Mouse (Mus musculus) MEL (cell line): Measurements from ENCODE around the gene Mei4. TPM values are rescaled to one million over a fixed set of nuclear protein-coding genes. Genes with fewer than 3 reads are reported as not detected.

ENCODE experiments used
- DNase-seq: peaks from one replicate; pipeline ENCODE4 v3.0.0; 2011; ENCODE audit warnings: low read depth, low spot score
- H3K27ac ChIP-seq: 2 replicates; pipeline ENCODE4 v1.5.1; 2012; ENCODE audit warnings: low read depth, mild to moderate bottlenecking, control low read depth, low read length, moderate library complexity; ENCODE audit not compliant: control insufficient read depth
- H3K27me3 ChIP-seq, 2 experiments: fragments of 150-350 bp in 1 of 2; sonication (generic) in 1 of 2; 2 replicates each; pipeline ENCODE4 v1.6.1; 2012; ENCODE audit warnings: low read length in 2 of 2, mild to moderate bottlenecking in 2 of 2, improper control_type of control experiment in 1 of 2, moderate library complexity in 1 of 2; ENCODE audit not compliant: insufficient read depth in 2 of 2, control insufficient read depth in 1 of 2
- H3K36me3 ChIP-seq, 2 experiments: 2 replicates each; pipeline ENCODE4 v1.6.1; 2012 to 2014; ENCODE audit warnings: low read length in 2 of 2, improper control_type of control experiment in 1 of 2, inconsistent platforms in 1 of 2, mild to moderate bottlenecking in 1 of 2; ENCODE audit not compliant: insufficient read depth in 2 of 2, control insufficient read depth in 1 of 2
- H3K4me1 ChIP-seq, 2 experiments: fragments of 150-350 bp in 1 of 2; sonication (generic) in 1 of 2; 2 replicates each; pipeline ENCODE4 v1.6.1; 2012; ENCODE audit warnings: low read length in 2 of 2, improper control_type of control experiment in 1 of 2, mild to moderate bottlenecking in 1 of 2; ENCODE audit not compliant: insufficient read depth in 2 of 2, control insufficient read depth in 1 of 2
- H3K4me3 ChIP-seq, 2 experiments: fragments of 150-350 bp in 1 of 2; sonication (generic) in 1 of 2; 2 replicates each; pipeline ENCODE4 v1.5.1; 2012; ENCODE audit warnings: low read depth in 2 of 2, low read length in 2 of 2, mild to moderate bottlenecking in 2 of 2, moderate library complexity in 2 of 2, control low read depth in 1 of 2, improper control_type of control experiment in 1 of 2; ENCODE audit not compliant: control insufficient read depth in 1 of 2, insufficient read depth in 1 of 2
- H3K79me2 ChIP-seq: 2 replicates; pipeline ENCODE4 v1.6.1; 2012; ENCODE audit warnings: mild to moderate bottlenecking, low read length, moderate library complexity; ENCODE audit not compliant: control insufficient read depth, poor library complexity, insufficient read depth
- H3K9ac ChIP-seq: 2 replicates; pipeline ENCODE4 v1.6.1; 2012; ENCODE audit warnings: low read depth, mild to moderate bottlenecking, control low read depth, low read length, moderate library complexity; ENCODE audit not compliant: control insufficient read depth, poor library complexity, severe bottlenecking
- H3K9me3 ChIP-seq: fragments of 150-350 bp; sonication (generic); replicated peaks from 2 replicates; pipeline ENCODE4 v1.6.1; 2012; ENCODE audit warnings: mild to moderate bottlenecking, low read length, improper control_type of control experiment, moderate library complexity; ENCODE audit not compliant: insufficient read depth
- CHD1 ChIP-seq: IDR thresholded peaks from 2 replicates; pipeline ENCODE4 v1.6.1; 2012; ENCODE audit warnings: low read depth, mild to moderate bottlenecking, inconsistent platforms, low read length, improper control_type of control experiment
- CHD2 ChIP-seq: IDR thresholded peaks from 2 replicates; pipeline ENCODE4 v1.6.1; 2011; ENCODE audit warnings: low read length, improper control_type of control experiment
- CTCF ChIP-seq, 3 experiments: IDR thresholded peaks in 2 of 3; conservative IDR thresholded peaks in 1 of 3; 2 replicates each; pipeline ENCODE4 v1.5.1; 2011 to 2012; ENCODE audit warnings: low read length in 3 of 3, low read depth in 2 of 3, mild to moderate bottlenecking in 2 of 3, improper control_type of control experiment in 1 of 3, inconsistent platforms in 1 of 3, mixed read lengths in 1 of 3, moderate library complexity in 1 of 3; ENCODE audit not compliant: control insufficient read depth in 1 of 3, insufficient read depth in 1 of 3, poor library complexity in 1 of 3, severe bottlenecking in 1 of 3
- E2F4 ChIP-seq: IDR thresholded peaks from 2 replicates; pipeline ENCODE4 v1.6.1; 2011; ENCODE audit warnings: low read depth, low read length, improper control_type of control experiment, borderline replicate concordance
- ELF1 ChIP-seq: IDR thresholded peaks from 2 replicates; pipeline ENCODE4 v1.6.1; 2014; ENCODE audit warnings: low read depth, mild to moderate bottlenecking, inconsistent platforms, low read length, improper control_type of control experiment, moderate library complexity
- EP300 ChIP-seq, 2 experiments: IDR thresholded peaks; 2 replicates each; pipeline ENCODE4 v1.6.1; 2011; ENCODE audit warnings: improper control_type of control experiment in 2 of 2, low read length in 2 of 2, low read depth in 1 of 2, mild to moderate bottlenecking in 1 of 2
- ETS1 ChIP-seq: IDR thresholded peaks from 2 replicates; pipeline ENCODE4 v1.6.1; 2012; ENCODE audit warnings: low read depth, mild to moderate bottlenecking, inconsistent platforms, low read length, improper control_type of control experiment, moderate library complexity
- GABPA ChIP-seq: IDR thresholded peaks from 2 replicates; pipeline ENCODE4 v1.6.1; 2012; ENCODE audit warnings: low read depth, mild to moderate bottlenecking, inconsistent platforms, low read length, improper control_type of control experiment, moderate library complexity
- GATA1 ChIP-seq: IDR thresholded peaks from 2 replicates; pipeline ENCODE4 v1.6.1; 2011; ENCODE audit warnings: low read depth, low read length, improper control_type of control experiment
- HCFC1 ChIP-seq: IDR thresholded peaks from 2 replicates; pipeline ENCODE4 v1.6.1; 2012; ENCODE audit warnings: low read depth, mild to moderate bottlenecking, inconsistent platforms, low read length, improper control_type of control experiment, moderate library complexity
- MEF2A ChIP-seq: IDR thresholded peaks from 2 replicates; pipeline ENCODE4 v1.6.1; 2014; ENCODE audit warnings: low read depth, mild to moderate bottlenecking, inconsistent platforms, low read length, improper control_type of control experiment; ENCODE audit not compliant: poor library complexity, insufficient replicate concordance, severe bottlenecking; ENCODE audit errors: extremely low read depth
- MXI1 ChIP-seq: IDR thresholded peaks from 2 replicates; pipeline ENCODE4 v1.6.1; 2011; ENCODE audit warnings: mild to moderate bottlenecking, low read depth, low read length, improper control_type of control experiment
- NELFE ChIP-seq: IDR thresholded peaks from 2 replicates; pipeline ENCODE4 v1.6.1; 2011; ENCODE audit warnings: low read depth, low read length, improper control_type of control experiment
- POLR2A ChIP-seq, 2 experiments: IDR thresholded peaks; 2 replicates each; pipeline ENCODE4 v1.6.1; 2011 to 2012; ENCODE audit warnings: low read length in 2 of 2, mild to moderate bottlenecking in 2 of 2, control low read depth in 1 of 2, improper control_type of control experiment in 1 of 2, low read depth in 1 of 2, moderate library complexity in 1 of 2; ENCODE audit not compliant: control insufficient read depth in 1 of 2, insufficient read depth in 1 of 2, poor library complexity in 1 of 2
- POLR2AphosphoS2 ChIP-seq: IDR thresholded peaks from 2 replicates; pipeline ENCODE4 v1.6.1; 2011; ENCODE audit warnings: low read length, improper control_type of control experiment
- POLR2AphosphoS5 ChIP-seq: IDR thresholded peaks from 2 replicates; pipeline ENCODE4 v1.6.1; 2012; ENCODE audit warnings: low read depth, borderline replicate concordance, mild to moderate bottlenecking, inconsistent platforms, low read length, moderate library complexity, mixed read lengths
- RAD21 ChIP-seq: IDR thresholded peaks from 2 replicates; pipeline ENCODE4 v1.6.1; 2011; ENCODE audit warnings: mild to moderate bottlenecking, low read depth, low read length, improper control_type of control experiment
- SIN3A ChIP-seq: IDR thresholded peaks from 2 replicates; pipeline ENCODE4 v1.6.1; 2012; ENCODE audit warnings: low read length, improper control_type of control experiment, inconsistent platforms
- SMC3 ChIP-seq: IDR thresholded peaks from 2 replicates; pipeline ENCODE4 v1.6.1; 2011; ENCODE audit warnings: low read depth, low read length, improper control_type of control experiment
- TBP ChIP-seq: IDR thresholded peaks from 2 replicates; pipeline ENCODE4 v1.8.0; 2011; ENCODE audit warnings: low read depth, low read length, improper control_type of control experiment
- TCF12 ChIP-seq: IDR thresholded peaks from 2 replicates; pipeline ENCODE4 v1.6.1; 2014; ENCODE audit warnings: low read depth, mild to moderate bottlenecking, inconsistent platforms, low read length, improper control_type of control experiment, moderate library complexity
- UBTF ChIP-seq: IDR thresholded peaks from 2 replicates; pipeline ENCODE4 v1.6.1; 2012; ENCODE audit warnings: low read depth, mild to moderate bottlenecking, inconsistent platforms, low read length, improper control_type of control experiment, moderate library complexity, borderline replicate concordance; ENCODE audit not compliant: insufficient read depth
- ZC3H11A ChIP-seq: IDR thresholded peaks from 2 replicates; pipeline ENCODE4 v1.6.1; 2012; ENCODE audit warnings: low read depth, mild to moderate bottlenecking, inconsistent platforms, low read length, improper control_type of control experiment
- ZKSCAN1 ChIP-seq: IDR thresholded peaks from 2 replicates; pipeline ENCODE4 v1.6.1; 2012; ENCODE audit warnings: low read depth, mild to moderate bottlenecking, inconsistent platforms, low read length, improper control_type of control experiment, moderate library complexity
- ZNF384 ChIP-seq: IDR thresholded peaks from 2 replicates; pipeline ENCODE4 v1.6.1; 2012; ENCODE audit warnings: low read depth, mild to moderate bottlenecking, inconsistent platforms, low read length, improper control_type of control experiment
- polyA plus RNA-seq, 2 experiments: library from polyadenylated mRNA; stranded (reverse) in 1 of 2; unstranded in 1 of 2; fragments of >175 nt in 1 of 2; fragments of >200 nt in 1 of 2; gene quantifications; 2 replicates each; pipeline versions ENCODE4 v1.2.1 to v1.2.4; 2012; ENCODE audit warnings: low replicate concordance in 2 of 2, low read depth in 1 of 2; ENCODE audit not compliant: insufficient read length in 2 of 2, insufficient read depth in 1 of 2, missing spikeins in 1 of 2
- total RNA-seq: library from RNA; depleted of rRNA; stranded (reverse); fragments of 300-350 nt; gene quantifications from 2 replicates; pipeline ENCODE4 v1.2.3, GENCODE M21; 2012

The Mei4 gene
- total and polyA plus RNA-seq, 3 experiments = not detected

- H3K4me1 ChIP-seq = no peaks in the 10 kb centered on the region
- H3K9ac ChIP-seq = no peak overlapping the region
- H3K27me3 ChIP-seq = no peaks in the 10 kb centered on the region
These were observed 103.3 kb downstream of the Mei4 start for GRCm38 (mm10) chr9:81966765-81967164.

GRCm38 (mm10) chr9:81968935-81969334 is 105.5 kb downstream of the Mei4 start:
- Histone ChIP-seq H3K9ac (no peak overlapping the region), H3K36me3 (no peaks in the 10 kb centered on the region), H3K27me3 (no peaks in the 10 kb centered on the region), H3K4me3 (no peak overlapping the region), H3K4me1 (no peaks in the 10 kb centered on the region), H3K27ac (no peak overlapping the region), H3K9me3 (no peaks in the 10 kb centered on the region), H3K79me2 (no peaks in the 10 kb centered on the region)
- no peak for DNase-seq
- TF ChIP-seq HCFC1 (no peak), CTCF (IDR thresholded peaks at IDR 0.05 in 2 of 3, conservative IDR thresholded peaks at IDR 0.05 in 1 of 3; ENCODE audit: control insufficient read depth in 1 of 3, insufficient read depth in 1 of 3, low read depth in 2 of 3, low read length in 3 of 3, poor library complexity in 1 of 3, severe bottlenecking in 1 of 3) (peak in 1 of 3 experiments; percentile 50; a peak in 2 of 6 replicates), SMC3 (peak; percentile 62), ELF1 (no peak), UBTF (no peak), RAD21 (peak; percentile 43), ZKSCAN1 (no peak), NELFE (no peak)

More at GRCm38 (mm10) chr9:81966765-81967164, 103.3 kb downstream of the Mei4 start:
- H3K36me3 ChIP-seq = no peaks in the 10 kb centered on the region
- no peak overlapping the region for H3K27ac ChIP-seq
- TF ChIP-seq E2F4 (no peak), CHD2 (no peak), ZNF384 (no peak), TBP (no peak), MXI1 (no peak), ETS1 (no peak), POLR2AphosphoS5 (no peak)
- H3K9me3 ChIP-seq = no peaks in the 10 kb centered on the region
- H3K79me2 ChIP-seq = no peaks in the 10 kb centered on the region
- no peak overlapping the region for H3K4me3 ChIP-seq
- DNase-seq = no peak

GRCm38 (mm10) chr9:81982461-81982860 is 119.0 kb downstream of the Mei4 start:
- no peaks in the 10 kb centered on the region for H3K79me2 ChIP-seq
- H3K36me3 ChIP-seq = peaks cover 0 to 5% of the 10 kb centered on the region in 2 experiments; a peak in 1 of 4 replicates
- H3K27ac ChIP-seq = no peak overlapping the region
- peak; percentile 43 for DNase-seq
- H3K4me3 ChIP-seq = no peak overlapping the region
- H3K4me1 ChIP-seq = peaks cover 2 to 3% of the 10 kb centered on the region in 2 experiments; a peak in 3 of 4 replicates
- H3K9me3 ChIP-seq = no peaks in the 10 kb centered on the region
- H3K27me3 ChIP-seq = no peaks in the 10 kb centered on the region
- no peak overlapping the region for H3K9ac ChIP-seq
- TF ChIP-seq NELFE (no peak), ZNF384 (no peak), POLR2A (IDR thresholded peaks at IDR 0.05; ENCODE audit: control insufficient read depth in 1 of 2, insufficient read depth in 1 of 2, low read depth in 1 of 2, low read length in 2 of 2, poor library complexity in 1 of 2) (no peak), MXI1 (no peak), TCF12 (0 out of 2 replicates have a peak, but pooled peaks have one; percentile 40), ETS1 (no peak), GATA1 (peak; percentile 57; the same call in 1 of the 2 replicates), EP300 (IDR thresholded peaks at IDR 0.05; ENCODE audit: low read depth in 1 of 2, low read length in 2 of 2) (peak; percentile 45 to 65; a peak in 2 of 4 replicates), POLR2AphosphoS5 (no peak), MEF2A (no peak), CTCF (IDR thresholded peaks at IDR 0.05 in 2 of 3, conservative IDR thresholded peaks at IDR 0.05 in 1 of 3; ENCODE audit: control insufficient read depth in 1 of 3, insufficient read depth in 1 of 3, low read depth in 2 of 3, low read length in 3 of 3, poor library complexity in 1 of 3, severe bottlenecking in 1 of 3) (no peak), RAD21 (no peak), ZC3H11A (no peak), POLR2AphosphoS2 (no peak), E2F4 (no peak), SIN3A (no peak), GABPA (no peak), CHD1 (no peak)
